Mouse (Mus musculus) c-Kit-positive CD71-positive TER-119-negative erythroid progenitor cells, embryonic 14.5 days (primary cell): ENCODE results near the gene Sdf4.

Experiments used
- DNase-seq: peaks from one replicate; pipeline ENCODE4 v3.0.0-alpha.2; 2013; ENCODE audit warnings: low read depth

The Sdf4 gene

DNA sequence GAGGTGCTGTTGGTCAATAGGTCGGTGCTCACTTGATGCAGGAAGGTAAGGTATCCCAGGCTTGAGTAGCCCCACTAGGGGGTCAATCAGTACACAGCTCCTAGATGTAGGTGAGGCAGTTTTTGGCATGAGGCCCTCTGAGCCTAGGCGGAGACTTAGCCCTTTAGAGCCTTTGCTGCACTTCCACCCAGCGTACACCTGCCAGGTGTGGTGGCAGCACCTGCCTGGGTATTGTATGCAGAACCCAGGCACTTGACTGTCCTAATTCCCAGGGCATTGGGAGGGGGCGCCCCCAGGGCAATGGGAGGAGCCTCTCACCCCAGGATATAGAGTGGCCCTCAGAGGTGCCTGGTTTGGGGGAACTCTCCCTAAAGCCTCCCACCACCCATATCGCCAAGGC is 62.5 kb downstream of the Sdf4 start:
- DNase-seq = no peak

GRCm38 (mm10) chr4:156057702-156058101 is 65.0 kb downstream of the Sdf4 start:
- DNase-seq = no peak

DNA sequence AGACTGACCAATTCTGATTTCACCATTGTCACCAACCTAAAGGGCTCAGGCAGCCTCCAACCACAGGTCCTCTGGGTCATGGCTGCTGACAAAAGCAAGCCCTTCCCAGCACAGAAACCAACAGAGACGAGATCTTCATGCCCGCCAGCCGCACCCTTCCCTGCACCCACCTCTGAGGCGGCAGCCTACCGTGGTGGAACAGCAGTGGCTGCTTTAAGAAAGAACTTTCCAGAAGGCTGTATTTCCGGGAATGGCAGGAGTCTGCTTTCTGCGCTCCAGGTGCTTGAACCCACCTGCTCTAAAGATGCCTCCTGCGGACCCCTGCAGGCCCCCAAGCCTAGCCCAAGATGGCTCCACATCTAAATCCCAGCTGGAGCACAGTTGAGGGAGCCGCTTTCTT is 66.2 kb downstream of the Sdf4 start:
- no peak for DNase-seq

DNA sequence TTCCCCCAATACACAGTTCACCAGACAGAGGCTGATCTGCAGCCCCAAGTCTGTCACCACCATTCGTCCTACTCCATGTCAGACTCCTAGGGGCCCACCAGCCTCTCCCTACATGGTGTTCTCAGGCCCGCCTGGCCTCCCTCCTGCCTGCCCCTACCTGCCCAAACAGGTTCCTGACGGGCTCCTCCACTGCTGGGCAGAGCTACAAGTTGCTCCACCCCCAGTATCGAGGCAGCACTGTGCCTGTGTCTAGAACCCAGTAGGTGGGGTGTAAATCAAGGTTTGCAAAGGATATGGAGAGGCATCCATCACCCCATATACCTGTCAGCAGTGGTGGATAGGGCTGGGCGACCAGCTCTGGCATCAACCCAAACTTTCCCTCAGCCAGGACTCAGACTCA is 66.6 kb downstream of the Sdf4 start, which contains the start of gene Ttll10:
TSS of gene Ttll10 (minus strand) at position 154 of the 400 bp plus-strand sequence.
- no peak for DNase-seq

GRCm38 (mm10) chr4:156059713-156060112 is 67.0 kb downstream of the Sdf4 start:
- no peak for DNase-seq
